Mouse (Mus musculus): ENCODE data around the gene Naa10. TPM values are rescaled to one million over a fixed set of nuclear protein-coding genes. Genes with fewer than 3 reads are reported as not detected.

Gene Naa10
- total and polyA plus RNA-seq, 2 experiments from 2014 or later, result 62.5 to 95.2 TPM

DNA sequence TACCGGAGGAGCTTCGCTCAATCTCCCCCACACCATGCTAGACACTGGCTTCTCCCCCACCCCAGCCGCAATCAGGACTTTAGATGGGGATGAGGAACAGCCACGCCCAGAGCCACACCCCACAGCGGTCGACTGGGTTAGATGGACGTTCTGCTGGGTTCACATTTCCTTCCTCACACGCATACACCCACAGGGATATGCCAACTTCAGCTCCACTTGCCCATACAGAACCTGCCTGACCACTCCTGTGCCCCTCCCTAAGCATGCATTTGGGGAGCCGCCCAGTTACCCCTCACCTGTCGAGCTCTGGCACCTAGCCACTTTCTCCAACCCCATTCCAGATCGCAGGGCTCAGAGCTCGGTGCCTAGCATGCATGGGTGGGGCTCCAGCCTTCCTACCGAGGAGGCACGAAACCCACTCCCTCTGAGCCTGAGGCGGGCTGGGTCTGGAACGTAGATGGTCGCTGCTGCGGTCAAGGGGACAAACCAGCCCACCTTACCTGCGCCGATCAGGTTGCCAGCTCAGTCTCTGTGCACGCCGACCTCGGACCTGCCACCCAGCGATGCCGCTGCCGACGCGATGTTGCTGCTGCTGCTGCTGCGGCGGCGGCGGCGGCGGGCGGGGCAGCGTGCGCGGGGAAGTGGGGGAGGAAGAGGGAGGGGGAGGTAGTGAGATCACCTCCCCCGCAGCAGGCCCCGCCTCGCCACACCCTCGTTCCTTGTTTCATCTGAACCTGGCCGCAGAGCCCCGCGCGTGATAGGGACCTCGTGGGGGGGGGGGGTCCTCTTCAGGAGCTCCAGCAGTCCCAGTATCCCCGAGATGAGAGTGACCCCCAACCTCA, 41.3 kb downstream of the Naa10 start:
- Histone ChIP-seq H3K27me3 (ENCODE audit: control insufficient read depth, insufficient read depth, low read length) (peaks cover 20% of the 10 kb centered on the region), H3K4me2 (ENCODE audit: low read depth, low read length) (peak overlapping the region; percentile 57), H3K9ac (replicated peaks; ENCODE audit: low read depth, low read length) (no peak overlapping the region), H3K4me1 (ENCODE audit: control insufficient read depth, insufficient read depth) (no peaks in the 10 kb centered on the region), H3K4me3 (ENCODE audit: low read depth, low read length) (peak overlapping the region; percentile 35), H3K36me3 (replicated peaks; ENCODE audit: control insufficient read depth, insufficient read depth, low read length) (no peaks in the 10 kb centered on the region), H3K9me3 (replicated peaks; ENCODE audit: control insufficient read depth, low read length) (no peaks in the 10 kb centered on the region), H3K27ac (ENCODE audit: low read depth) (no peak overlapping the region)
- TF ChIP-seq CTCF (IDR thresholded peaks at IDR 0.05; ENCODE audit: low read depth) (no peak), EP300 (IDR thresholded peaks at IDR 0.05; ENCODE audit: low read depth) (no peak)
- ATAC-seq (ENCODE audit: insufficient read depth, low read depth) (no peak), DNase-seq (ENCODE audit: low spot score) (no peak)
- 16% methylated on average over 34 of the region's 48 CpGs for WGBS

DNA sequence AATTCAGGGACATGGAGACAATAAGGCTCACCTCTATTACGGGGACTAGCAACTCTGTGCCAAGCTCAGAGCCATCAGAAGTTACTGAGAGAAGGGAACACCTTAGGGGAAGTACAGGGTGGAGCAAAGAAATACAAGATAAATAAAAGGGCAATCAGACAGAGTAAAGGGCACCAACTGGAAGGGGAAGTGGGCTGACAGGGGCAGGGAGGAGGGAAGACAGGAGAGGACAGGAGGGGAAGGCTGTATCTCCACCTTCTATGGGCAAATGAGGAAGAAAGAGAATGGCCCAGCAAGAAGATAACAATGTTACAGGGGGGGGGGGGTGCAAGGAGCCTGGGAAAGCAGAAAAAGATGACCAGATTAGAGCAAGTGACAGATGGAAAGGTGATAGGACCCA, 44.7 kb downstream of the Naa10 start:
- H3K9me3 ChIP-seq (replicated peaks; ENCODE audit: control insufficient read depth, low read length), result no peaks in the 10 kb centered on the region
- H3K4me1 ChIP-seq (ENCODE audit: control insufficient read depth, insufficient read depth), result no peaks in the 10 kb centered on the region
- WGBS, result 60% methylated on average over 1 of the region's 1 CpGs
- H3K27me3 ChIP-seq (ENCODE audit: control insufficient read depth, insufficient read depth, low read length), result peaks cover 20% of the 10 kb centered on the region
- no peak overlapping the region for H3K4me2 ChIP-seq (ENCODE audit: low read depth, low read length)
- no peak for ATAC-seq (ENCODE audit: insufficient read depth, low read depth)
- H3K9ac ChIP-seq (replicated peaks; ENCODE audit: low read depth, low read length), result no peak overlapping the region
- no peak overlapping the region for H3K27ac ChIP-seq (ENCODE audit: low read depth)
- DNase-seq (ENCODE audit: low spot score), result no peak
- H3K4me3 ChIP-seq (ENCODE audit: low read depth, low read length), result no peak overlapping the region
- TF ChIP-seq CTCF (IDR thresholded peaks at IDR 0.05; ENCODE audit: low read depth), result no peak
- no peaks in the 10 kb centered on the region for H3K36me3 ChIP-seq (replicated peaks; ENCODE audit: control insufficient read depth, insufficient read depth, low read length)

DNA sequence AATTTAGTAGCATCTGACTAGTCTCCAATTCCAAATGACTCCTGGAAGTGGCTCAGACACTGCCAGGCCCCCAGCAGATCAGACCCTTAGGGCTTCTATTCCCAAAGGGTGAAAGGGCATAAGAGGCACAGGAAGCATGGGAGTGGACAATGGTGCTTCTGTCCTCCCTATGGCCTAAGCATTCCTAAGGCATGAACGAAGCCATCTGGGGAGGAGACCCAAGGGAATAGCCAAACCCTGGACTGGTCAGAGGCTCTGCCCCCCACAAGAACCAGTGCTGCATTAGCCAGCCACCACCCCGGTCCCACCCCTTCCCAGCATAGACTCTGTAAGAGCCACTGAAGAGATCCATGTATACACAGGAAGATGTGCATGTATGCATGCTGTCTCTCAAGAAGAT, 45.9 kb downstream of the Naa10 start:
- no peaks in the 10 kb centered on the region for H3K4me1 ChIP-seq (ENCODE audit: control insufficient read depth, insufficient read depth)
- H3K9me3 ChIP-seq (replicated peaks; ENCODE audit: control insufficient read depth, low read length), result no peaks in the 10 kb centered on the region
- no peak overlapping the region for H3K9ac ChIP-seq (replicated peaks; ENCODE audit: low read depth, low read length)
- TF ChIP-seq EP300 (IDR thresholded peaks at IDR 0.05; ENCODE audit: low read depth), result no peak
- TF ChIP-seq CTCF (IDR thresholded peaks at IDR 0.05; ENCODE audit: low read depth), result no peak
- H3K4me2 ChIP-seq (ENCODE audit: low read depth, low read length), result no peak overlapping the region
- no peak for ATAC-seq (ENCODE audit: insufficient read depth, low read depth)
- no peak overlapping the region for H3K27ac ChIP-seq (ENCODE audit: low read depth)
- H3K36me3 ChIP-seq (replicated peaks; ENCODE audit: control insufficient read depth, insufficient read depth, low read length), result no peaks in the 10 kb centered on the region
- 43% methylated on average over 2 of the region's 2 CpGs for WGBS
- DNase-seq (ENCODE audit: low spot score), result no peak
- H3K4me3 ChIP-seq (ENCODE audit: low read depth, low read length), result no peak overlapping the region
- H3K27me3 ChIP-seq (ENCODE audit: control insufficient read depth, insufficient read depth, low read length), result peaks cover 16% of the 10 kb centered on the region; the same call in 1 of the 2 replicates

DNA sequence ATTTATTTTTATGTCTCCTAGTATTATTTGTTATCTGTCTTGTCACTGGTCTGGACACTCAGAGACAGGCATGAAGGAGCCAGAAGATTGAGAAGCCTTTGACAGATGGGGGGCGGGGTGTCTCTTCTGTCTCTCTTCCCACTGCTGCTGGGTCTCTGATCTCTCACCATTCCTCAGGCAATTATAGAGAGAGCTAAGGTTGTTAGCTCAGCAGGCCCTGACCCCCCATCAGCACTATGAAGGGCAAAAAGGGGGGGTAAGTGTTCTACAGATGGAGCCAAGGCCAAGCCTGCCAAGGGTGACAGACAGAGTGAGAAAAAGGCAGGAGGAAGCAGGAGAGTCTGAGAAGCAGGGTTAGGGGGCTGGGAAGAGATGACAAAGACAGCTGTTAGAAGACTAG, 49.8 kb downstream of the Naa10 start:
- DNase-seq (ENCODE audit: low spot score), result no peak
- Histone ChIP-seq H3K4me1 (ENCODE audit: control insufficient read depth, insufficient read depth) (no peaks in the 10 kb centered on the region), H3K9ac (replicated peaks; ENCODE audit: low read depth, low read length) (no peak overlapping the region), H3K9me3 (replicated peaks; ENCODE audit: control insufficient read depth, low read length) (no peaks in the 10 kb centered on the region), H3K36me3 (replicated peaks; ENCODE audit: control insufficient read depth, insufficient read depth, low read length) (no peaks in the 10 kb centered on the region), H3K4me3 (ENCODE audit: low read depth, low read length) (no peak overlapping the region), H3K4me2 (ENCODE audit: low read depth, low read length) (no peak overlapping the region), H3K27ac (ENCODE audit: low read depth) (no peak overlapping the region), H3K27me3 (ENCODE audit: control insufficient read depth, insufficient read depth, low read length) (no peaks in the 10 kb centered on the region)
- TF ChIP-seq CTCF (IDR thresholded peaks at IDR 0.05; ENCODE audit: low read depth) (no peak), EP300 (IDR thresholded peaks at IDR 0.05; ENCODE audit: low read depth) (no peak)
- 38% methylated on average over 1 of the region's 1 CpGs for WGBS
- no peak for ATAC-seq (ENCODE audit: insufficient read depth, low read depth)

DNA sequence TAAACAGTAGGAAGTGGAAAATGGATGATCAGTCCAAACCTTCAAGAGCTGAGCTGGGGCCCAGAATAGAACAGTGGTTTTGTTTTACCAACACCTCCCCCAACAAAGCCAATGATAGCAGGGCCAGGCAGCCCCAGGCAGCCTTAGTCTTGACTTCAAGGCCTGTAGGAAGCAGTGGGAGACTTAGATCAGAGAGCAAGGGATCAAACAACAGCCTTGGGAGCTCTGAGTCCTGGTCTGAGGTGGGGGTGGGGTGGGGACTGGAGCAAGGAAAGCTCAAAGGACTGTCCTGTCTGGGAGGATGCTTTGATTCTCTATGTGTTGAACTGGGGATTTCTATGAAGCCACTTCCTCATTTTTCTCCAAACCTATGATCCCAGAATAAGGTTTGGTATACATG, 50.3 kb downstream of the Naa10 start:
- H3K36me3 ChIP-seq (replicated peaks; ENCODE audit: control insufficient read depth, insufficient read depth, low read length), result no peaks in the 10 kb centered on the region
- TF ChIP-seq CTCF (IDR thresholded peaks at IDR 0.05; ENCODE audit: low read depth) (no peak), EP300 (IDR thresholded peaks at IDR 0.05; ENCODE audit: low read depth) (no peak)
- no peaks in the 10 kb centered on the region for H3K4me1 ChIP-seq (ENCODE audit: control insufficient read depth, insufficient read depth)
- H3K9me3 ChIP-seq (replicated peaks; ENCODE audit: control insufficient read depth, low read length), result no peaks in the 10 kb centered on the region
- H3K27ac ChIP-seq (ENCODE audit: low read depth), result no peak overlapping the region
- ATAC-seq (ENCODE audit: insufficient read depth, low read depth) (no peak), DNase-seq (ENCODE audit: low spot score) (no peak)
- H3K4me3 ChIP-seq (ENCODE audit: low read depth, low read length), result no peak overlapping the region
- no peak overlapping the region for H3K4me2 ChIP-seq (ENCODE audit: low read depth, low read length)
- no peaks in the 10 kb centered on the region; the same call in 1 of the 2 replicates for H3K27me3 ChIP-seq (ENCODE audit: control insufficient read depth, insufficient read depth, low read length)
- no peak overlapping the region for H3K9ac ChIP-seq (replicated peaks; ENCODE audit: low read depth, low read length)

DNA sequence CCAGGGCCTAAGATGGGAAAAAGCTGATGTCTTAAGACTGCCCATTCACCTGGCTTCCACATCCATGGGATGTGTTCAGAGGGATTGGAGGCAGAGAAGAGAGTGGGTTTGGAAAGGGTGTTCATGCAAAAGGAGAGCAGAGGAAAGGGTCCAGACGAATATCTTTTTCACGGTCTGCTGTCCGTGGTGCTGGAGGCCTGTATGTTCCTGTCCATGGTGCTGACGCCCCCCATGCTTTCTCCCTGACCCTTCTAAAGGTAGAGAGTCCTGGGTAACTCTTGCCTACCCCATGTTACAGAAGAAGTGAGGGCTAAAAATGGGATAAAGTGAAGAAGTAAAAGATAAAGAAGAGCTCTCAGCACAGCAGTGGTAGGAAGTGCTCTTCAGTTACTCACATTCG, 52.4 kb downstream of the Naa10 start:
- H3K9ac ChIP-seq (replicated peaks; ENCODE audit: low read depth, low read length), result no peak overlapping the region
- H3K27ac ChIP-seq (ENCODE audit: low read depth), result no peak overlapping the region
- DNase-seq (ENCODE audit: low spot score) (peak; percentile 7), ATAC-seq (ENCODE audit: insufficient read depth, low read depth) (no peak)
- 10% methylated on average over 5 of the region's 5 CpGs for WGBS
- H3K27me3 ChIP-seq (ENCODE audit: control insufficient read depth, insufficient read depth, low read length), result no peaks in the 10 kb centered on the region; the same call in 1 of the 2 replicates
- no peak for TF ChIP-seq CTCF (IDR thresholded peaks at IDR 0.05; ENCODE audit: low read depth)
- no peak for TF ChIP-seq EP300 (IDR thresholded peaks at IDR 0.05; ENCODE audit: low read depth)
- H3K4me1 ChIP-seq (ENCODE audit: control insufficient read depth, insufficient read depth), result no peaks in the 10 kb centered on the region
- no peaks in the 10 kb centered on the region for H3K9me3 ChIP-seq (replicated peaks; ENCODE audit: control insufficient read depth, low read length)
- no peaks in the 10 kb centered on the region for H3K36me3 ChIP-seq (replicated peaks; ENCODE audit: control insufficient read depth, insufficient read depth, low read length)
- H3K4me3 ChIP-seq (ENCODE audit: low read depth, low read length), result no peak overlapping the region
- H3K4me2 ChIP-seq (ENCODE audit: low read depth, low read length), result no peak overlapping the region
